Mouse (Mus musculus): ENCODE data around the gene Ccdc27. TPM values are rescaled to one million over a fixed set of nuclear protein-coding genes. Genes with fewer than 3 reads are reported as not detected.
A peak's percentile ranks its signal among the peaks of the same experiment; 100 is the strongest.

Ccdc27 gene
- polyA plus RNA-seq, 1 experiment from 2014 or later = not detected

GRCm38 (mm10) chr4:154045837-154046236 is 3.4 kb upstream of the Ccdc27 start:
- no peaks in the 10 kb centered on the region for H3K9me3 ChIP-seq (ENCODE audit: control insufficient read depth, low read length)
- no peak overlapping the region for H3K4me2 ChIP-seq (replicated peaks; ENCODE audit: low read depth, low read length)
- no peaks in the 10 kb centered on the region for H3K27me3 ChIP-seq (ENCODE audit: control insufficient read depth, insufficient read depth, low read length)
- no peak for ATAC-seq (ENCODE audit: low FRiP score)
- no peaks in the 10 kb centered on the region for H3K36me3 ChIP-seq (ENCODE audit: control insufficient read depth, insufficient read depth, low read length)
- no peak overlapping the region for H3K4me3 ChIP-seq (ENCODE audit: low read depth, low read length)
- H3K9ac ChIP-seq (ENCODE audit: low read depth, low read length) = no peak overlapping the region
- DNase-seq (ENCODE audit: low spot score) = no peak
- H3K4me1 ChIP-seq (replicated peaks; ENCODE audit: control insufficient read depth, insufficient read depth, low read length) = no peaks in the 10 kb centered on the region
- WGBS = 69% methylated on average over 5 of the region's 5 CpGs
- no peak overlapping the region for H3K27ac ChIP-seq (ENCODE audit: low read depth, low read length)

GRCm38 (mm10) chr4:154037123-154037522 is 5.4 kb downstream of the Ccdc27 start:
- Histone ChIP-seq H3K9me3 (ENCODE audit: control insufficient read depth, low read length) (no peaks in the 10 kb centered on the region), H3K4me3 (ENCODE audit: low read depth, low read length) (no peak overlapping the region), H3K36me3 (ENCODE audit: control insufficient read depth, insufficient read depth, low read length) (no peaks in the 10 kb centered on the region), H3K4me1 (replicated peaks; ENCODE audit: control insufficient read depth, insufficient read depth, low read length) (no peaks in the 10 kb centered on the region), H3K27ac (ENCODE audit: low read depth, low read length) (no peak overlapping the region), H3K27me3 (ENCODE audit: control insufficient read depth, insufficient read depth, low read length) (no peaks in the 10 kb centered on the region), H3K4me2 (replicated peaks; ENCODE audit: low read depth, low read length) (no peak overlapping the region), H3K9ac (ENCODE audit: low read depth, low read length) (no peak overlapping the region)
- ATAC-seq (ENCODE audit: low FRiP score) (no peak), DNase-seq (ENCODE audit: low spot score) (no peak)
- 55% methylated on average over 3 of the region's 3 CpGs for WGBS

- Histone ChIP-seq H3K36me3 (ENCODE audit: control insufficient read depth, insufficient read depth, low read length) (no peaks in the 10 kb centered on the region), H3K27ac (ENCODE audit: low read depth, low read length) (no peak overlapping the region), H3K9ac (ENCODE audit: low read depth, low read length) (no peak overlapping the region), H3K9me3 (ENCODE audit: control insufficient read depth, low read length) (no peaks in the 10 kb centered on the region), H3K4me3 (ENCODE audit: low read depth, low read length) (no peak overlapping the region), H3K4me1 (replicated peaks; ENCODE audit: control insufficient read depth, insufficient read depth, low read length) (peaks cover 6% of the 10 kb centered on the region; the same call in 1 of the 2 replicates), H3K4me2 (replicated peaks; ENCODE audit: low read depth, low read length) (no peak overlapping the region), H3K27me3 (ENCODE audit: control insufficient read depth, insufficient read depth, low read length) (peaks cover 7% of the 10 kb centered on the region; the same call in 1 of the 2 replicates)
- peak; percentile 34 for DNase-seq (ENCODE audit: low spot score)
- no peak for ATAC-seq (ENCODE audit: low FRiP score)
Measured at GRCm38 (mm10) chr4:154028646-154029045, 13.8 kb downstream of the Ccdc27 start.

- ATAC-seq (ENCODE audit: low FRiP score) (no peak), DNase-seq (ENCODE audit: low spot score) (no peak)
- Histone ChIP-seq H3K4me3 (ENCODE audit: low read depth, low read length) (no peak overlapping the region), H3K27ac (ENCODE audit: low read depth, low read length) (no peak overlapping the region), H3K9ac (ENCODE audit: low read depth, low read length) (no peak overlapping the region), H3K9me3 (ENCODE audit: control insufficient read depth, low read length) (no peaks in the 10 kb centered on the region), H3K27me3 (ENCODE audit: control insufficient read depth, insufficient read depth, low read length) (peaks cover 7% of the 10 kb centered on the region; the same call in 1 of the 2 replicates), H3K4me2 (replicated peaks; ENCODE audit: low read depth, low read length) (no peak overlapping the region), H3K4me1 (replicated peaks; ENCODE audit: control insufficient read depth, insufficient read depth, low read length) (peaks cover 6% of the 10 kb centered on the region; the same call in 1 of the 2 replicates), H3K36me3 (ENCODE audit: control insufficient read depth, insufficient read depth, low read length) (no peaks in the 10 kb centered on the region)
- WGBS = 76% methylated on average over 7 of the region's 7 CpGs
Measured at GRCm38 (mm10) chr4:154028066-154028465, 14.4 kb downstream of the Ccdc27 start.

- peaks cover 7% of the 10 kb centered on the region; the same call in 1 of the 2 replicates for H3K27me3 ChIP-seq (ENCODE audit: control insufficient read depth, insufficient read depth, low read length)
- ATAC-seq (ENCODE audit: low FRiP score) (no peak), DNase-seq (ENCODE audit: low spot score) (no peak)
- peak overlapping the region; percentile 24 for H3K4me3 ChIP-seq (ENCODE audit: low read depth, low read length)
- no peaks in the 10 kb centered on the region; the same call in 1 of the 2 replicates for H3K36me3 ChIP-seq (ENCODE audit: control insufficient read depth, insufficient read depth, low read length)
- no peak overlapping the region for H3K27ac ChIP-seq (ENCODE audit: low read depth, low read length)
- 26% methylated on average over 2 of the region's 2 CpGs for WGBS
- H3K9ac ChIP-seq (ENCODE audit: low read depth, low read length) = no peak overlapping the region
- H3K9me3 ChIP-seq (ENCODE audit: control insufficient read depth, low read length) = no peaks in the 10 kb centered on the region
- peaks cover 6% of the 10 kb centered on the region; the same call in 1 of the 2 replicates for H3K4me1 ChIP-seq (replicated peaks; ENCODE audit: control insufficient read depth, insufficient read depth, low read length)
- H3K4me2 ChIP-seq (replicated peaks; ENCODE audit: low read depth, low read length) = peak overlapping the region; percentile 54
Measured at GRCm38 (mm10) chr4:154026441-154026761, 16.1 kb downstream of the Ccdc27 start.

GRCm38 (mm10) chr4:154025641-154026440 is 16.6 kb downstream of the Ccdc27 start, which contains the start of gene Smim1:
Gene Smim1, minus strand, starts transcription at chr4:154026230.
- no peaks in the 10 kb centered on the region for H3K9me3 ChIP-seq (ENCODE audit: control insufficient read depth, low read length)
- peaks cover 6% of the 10 kb centered on the region; the same call in 1 of the 2 replicates for H3K4me1 ChIP-seq (replicated peaks; ENCODE audit: control insufficient read depth, insufficient read depth, low read length)
- ATAC-seq (ENCODE audit: low FRiP score) (peak; percentile 68), DNase-seq (ENCODE audit: low spot score) (peak; percentile 72)
- peak within 1 kb of the TSS; percentile 54 for H3K4me2 ChIP-seq (replicated peaks; ENCODE audit: low read depth, low read length)
- WGBS = under 1% methylated on average over 32 of the region's 33 CpGs
- H3K36me3 ChIP-seq (ENCODE audit: control insufficient read depth, insufficient read depth, low read length) = no peaks in the 10 kb centered on the region; the same call in 1 of the 2 replicates
- H3K27ac ChIP-seq (ENCODE audit: low read depth, low read length) = no peak within 1 kb of the TSS
- H3K9ac ChIP-seq (ENCODE audit: low read depth, low read length) = peak within 1 kb of the TSS; percentile 56
- H3K4me3 ChIP-seq (ENCODE audit: low read depth, low read length) = peak within 1 kb of the TSS; percentile 24
- H3K27me3 ChIP-seq (ENCODE audit: control insufficient read depth, insufficient read depth, low read length) = peaks cover 7% of the 10 kb centered on the region; the same call in 1 of the 2 replicates

GRCm38 (mm10) chr4:154024729-154025521 is 17.6 kb downstream of the Ccdc27 start:
- H3K9ac ChIP-seq (ENCODE audit: low read depth, low read length) = no peak overlapping the region; the same call in 1 of the 2 replicates
- 35% methylated on average over 17 of the region's 17 CpGs for WGBS
- peak overlapping the region; percentile 54 for H3K4me2 ChIP-seq (replicated peaks; ENCODE audit: low read depth, low read length)
- no peak overlapping the region for H3K27ac ChIP-seq (ENCODE audit: low read depth, low read length)
- ATAC-seq (ENCODE audit: low FRiP score) = no peak
- peak; percentile 7 for DNase-seq (ENCODE audit: low spot score)
- peaks cover 6% of the 10 kb centered on the region; the same call in 1 of the 2 replicates for H3K4me1 ChIP-seq (replicated peaks; ENCODE audit: control insufficient read depth, insufficient read depth, low read length)
- H3K36me3 ChIP-seq (ENCODE audit: control insufficient read depth, insufficient read depth, low read length) = no peaks in the 10 kb centered on the region; the same call in 1 of the 2 replicates
- peaks cover 7% of the 10 kb centered on the region; the same call in 1 of the 2 replicates for H3K27me3 ChIP-seq (ENCODE audit: control insufficient read depth, insufficient read depth, low read length)
- no peak overlapping the region; the same call in 1 of the 2 replicates for H3K4me3 ChIP-seq (ENCODE audit: low read depth, low read length)
- no peaks in the 10 kb centered on the region for H3K9me3 ChIP-seq (ENCODE audit: control insufficient read depth, low read length)

- WGBS = 34% methylated on average over 8 of the region's 8 CpGs
- no peaks in the 10 kb centered on the region; the same call in 1 of the 2 replicates for H3K36me3 ChIP-seq (ENCODE audit: control insufficient read depth, insufficient read depth, low read length)
- H3K4me2 ChIP-seq (replicated peaks; ENCODE audit: low read depth, low read length) = no peak overlapping the region
- no peaks in the 10 kb centered on the region for H3K9me3 ChIP-seq (ENCODE audit: control insufficient read depth, low read length)
- peaks cover 6% of the 10 kb centered on the region; the same call in 1 of the 2 replicates for H3K4me1 ChIP-seq (replicated peaks; ENCODE audit: control insufficient read depth, insufficient read depth, low read length)
- DNase-seq (ENCODE audit: low spot score) = peak; percentile 12
- no peak overlapping the region for H3K9ac ChIP-seq (ENCODE audit: low read depth, low read length)
- H3K4me3 ChIP-seq (ENCODE audit: low read depth, low read length) = no peak overlapping the region
- peaks cover 7% of the 10 kb centered on the region; the same call in 1 of the 2 replicates for H3K27me3 ChIP-seq (ENCODE audit: control insufficient read depth, insufficient read depth, low read length)
- no peak for ATAC-seq (ENCODE audit: low FRiP score)
- no peak overlapping the region for H3K27ac ChIP-seq (ENCODE audit: low read depth, low read length)
Measured at GRCm38 (mm10) chr4:154023754-154024601, 18.5 kb downstream of the Ccdc27 start.
